Comparison of ENCODE assay signal across 8 mouse cellular contexts in the genomic region with DNA sequence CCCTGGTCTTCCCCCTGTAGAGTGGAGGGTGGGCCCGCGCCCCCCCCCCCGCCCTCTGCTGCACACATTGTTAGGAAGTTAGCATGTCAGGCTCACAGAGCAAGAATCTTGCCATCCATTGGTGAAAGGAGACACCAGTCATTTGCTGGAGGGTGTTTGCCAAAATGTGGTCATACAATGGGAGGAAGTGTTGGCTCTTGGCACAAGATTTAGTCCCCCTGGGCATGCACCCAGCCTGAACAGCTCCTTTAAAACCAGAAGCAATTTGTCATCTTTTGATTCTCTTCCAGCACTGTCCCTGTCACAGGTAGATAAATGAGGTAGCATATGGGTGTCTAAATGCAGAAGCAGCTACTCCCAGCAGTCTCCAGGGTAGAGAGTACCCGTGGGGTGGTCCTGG.
DNase-seq lines count a peak whose midpoint lies in the region.

No protein-coding gene starts in this region.

- intact Hi-C loops in heart, postnatal 36 days (cut with DNase I) = no loop called here

- DNase-seq in heart, postnatal 4 days = peak; percentile 50
- no peak for DNase-seq in heart, postnatal 36 days
- DNase-seq in Muller cell, postnatal 12 days (ENCODE audit: inconsistent ontology term) = peak; percentile 79
- peak; percentile 60 for DNase-seq in cerebellum, adult 9-11 months
- DNase-seq in kidney, postnatal 4 days = peak; percentile 35 to 57
- DNase-seq in urinary bladder, postnatal 25 days (ENCODE audit: low spot score) = no peak
- no peak for DNase-seq in MN1 (ENCODE audit: low spot score)
- no peak for DNase-seq in c-Kit-positive CD71-positive TER-119-positive erythroid progenitor cells, embryonic 14.5 days (ENCODE audit: low spot score)

Comparison
In these comparisons a context has a peak if more than half of its experiments do, and no peak if none do; other contexts are left out.
1. DNase-seq: peak in heart, postnatal 4 days (single experiment), Muller cell, postnatal 12 days (single experiment), cerebellum, adult 9-11 months (single experiment) and kidney, postnatal 4 days (2 of 2); none in heart, postnatal 36 days (0 of 2), urinary bladder, postnatal 25 days (single experiment), MN1 (single experiment) and c-Kit-positive CD71-positive TER-119-positive erythroid progenitor cells, embryonic 14.5 days (single experiment).